Mouse (Mus musculus): ENCODE measurements around the gene Slc25a16. TPM values are rescaled to one million over a fixed set of nuclear protein-coding genes. Genes with fewer than 3 reads are reported as not detected.
A peak's percentile ranks its signal among the peaks of the same experiment; 100 is the strongest.

Gene Slc25a16
- polyA plus RNA-seq (2015; fragmentation: Nextera tagmentation; extraction: Ambion mirVana), result 13.9 and 14.5 TPM in 2 replicates

DNA sequence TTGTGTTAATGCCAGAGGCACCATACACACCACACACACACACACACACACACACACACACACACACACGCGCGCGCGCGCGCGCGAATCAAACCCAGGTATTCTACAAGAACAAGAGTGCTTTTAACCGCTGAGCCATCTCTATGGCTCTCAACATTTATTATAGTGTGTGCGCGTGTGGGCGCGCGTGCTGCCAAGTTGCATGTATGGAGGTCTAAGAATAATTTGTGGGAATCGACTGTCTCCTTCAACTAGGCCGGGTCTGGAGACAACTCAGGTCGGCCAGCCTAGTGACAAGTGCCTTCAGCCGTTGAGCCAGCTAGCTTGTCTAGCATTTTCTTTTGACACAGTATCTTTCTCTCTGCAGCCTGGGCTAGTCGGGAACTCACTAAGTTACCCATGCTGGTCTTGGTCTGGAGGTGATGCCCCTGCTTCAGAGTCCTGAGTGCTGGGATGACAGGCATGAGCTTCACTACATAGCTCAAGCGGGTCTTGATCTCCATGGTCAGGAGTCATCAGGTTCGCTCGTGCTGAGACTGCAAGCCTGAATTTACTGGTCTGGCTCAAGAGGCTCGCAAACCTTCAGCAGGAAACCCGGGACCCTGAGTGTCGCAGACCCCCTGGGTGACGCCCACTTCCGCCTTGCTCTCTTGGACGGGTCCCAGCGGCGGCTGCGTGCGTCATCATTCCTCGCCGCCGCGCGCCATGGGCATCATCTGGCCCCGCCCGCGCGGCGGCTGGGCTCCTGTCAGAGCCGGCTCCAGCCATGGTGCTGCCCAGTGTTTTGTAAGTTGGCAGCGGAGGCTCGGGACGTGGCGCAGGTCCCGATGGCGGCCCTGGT lies at the start of gene Slc25a16:
Slc25a16 (plus strand) TSS at position 709 of the 841 bp plus-strand sequence.
- ATAC-seq (ENCODE audit: low FRiP score), result peak; percentile 98

DNA sequence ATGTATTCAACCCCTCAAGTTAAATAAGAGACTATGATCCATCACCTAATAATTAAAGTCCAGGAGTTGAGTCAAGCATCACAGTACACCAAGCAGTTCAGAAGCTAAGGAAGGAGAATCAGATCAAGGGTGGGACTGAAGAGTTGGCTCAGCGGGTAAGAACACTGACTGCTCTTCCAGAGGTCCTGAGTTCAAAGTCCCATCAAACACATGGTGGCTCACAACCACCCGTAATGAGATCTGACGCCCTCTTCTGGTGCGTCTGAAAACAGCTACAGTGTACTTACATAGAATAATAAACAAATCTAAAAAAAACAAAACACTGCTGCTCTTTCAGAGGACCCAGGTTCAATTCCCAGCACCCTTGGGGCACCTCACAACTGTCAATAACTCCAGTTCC lies 45.6 kb upstream of the Slc25a16 start:
- no peaks in the 10 kb centered on the region for H3K4me1 ChIP-seq (replicated peaks)
- H3K4me3 ChIP-seq, result no peak overlapping the region
- WGBS, result 80% methylated on average over 4 of the region's 4 CpGs
- no peaks in the 10 kb centered on the region for H3K27me3 ChIP-seq
- H3K4me2 ChIP-seq, result no peak overlapping the region
- ATAC-seq (ENCODE audit: low FRiP score), result no peak
- no peak overlapping the region for H3K9ac ChIP-seq
- no peak overlapping the region for H3K27ac ChIP-seq
- peaks cover 12% of the 10 kb centered on the region for H3K36me3 ChIP-seq
- H3K9me3 ChIP-seq, result no peaks in the 10 kb centered on the region

More for the DNA sequence above, at the start of gene Slc25a16:
- H3K9ac ChIP-seq, result peak within 1 kb of the TSS; percentile 98
- no peaks in the 10 kb centered on the region for H3K27me3 ChIP-seq
- H3K27ac ChIP-seq, result peak within 1 kb of the TSS; percentile 93
- peak within 1 kb of the TSS; percentile 97 for H3K4me3 ChIP-seq
- WGBS, result 6% methylated on average over 50 of the region's 50 CpGs
- peak within 1 kb of the TSS; percentile 84 for H3K4me2 ChIP-seq
- H3K4me1 ChIP-seq (replicated peaks), result peaks cover 18% of the 10 kb centered on the region
- H3K36me3 ChIP-seq, result no peaks in the 10 kb centered on the region
- H3K9me3 ChIP-seq, result no peaks in the 10 kb centered on the region

DNA sequence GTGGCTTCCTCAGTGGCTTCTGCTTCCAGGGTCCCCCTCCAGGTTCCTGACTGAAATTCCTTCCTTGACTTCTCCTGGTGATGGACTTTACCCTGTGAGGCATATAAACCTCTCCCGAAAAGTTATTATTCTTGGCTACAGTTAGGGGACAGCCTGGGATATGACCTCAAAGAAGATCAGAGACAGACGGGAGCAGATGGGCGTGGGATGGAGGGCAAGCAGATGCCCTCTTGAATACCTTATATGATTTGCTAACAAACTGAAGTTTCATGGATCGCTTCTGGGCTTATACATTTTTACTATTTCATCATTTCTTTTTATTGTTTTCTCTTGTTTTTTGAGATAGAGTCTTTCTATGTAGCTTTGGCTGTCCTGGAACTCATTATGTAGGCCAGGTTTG lies 44.9 kb upstream of the Slc25a16 start:
- Histone ChIP-seq H3K27me3 (no peaks in the 10 kb centered on the region), H3K36me3 (peaks cover 12% of the 10 kb centered on the region), H3K4me1 (replicated peaks) (no peaks in the 10 kb centered on the region), H3K9me3 (no peaks in the 10 kb centered on the region), H3K27ac (no peak overlapping the region), H3K4me2 (no peak overlapping the region), H3K9ac (no peak overlapping the region), H3K4me3 (no peak overlapping the region)
- 95% methylated on average over 4 of the region's 4 CpGs for WGBS
- no peak for ATAC-seq (ENCODE audit: low FRiP score)

DNA sequence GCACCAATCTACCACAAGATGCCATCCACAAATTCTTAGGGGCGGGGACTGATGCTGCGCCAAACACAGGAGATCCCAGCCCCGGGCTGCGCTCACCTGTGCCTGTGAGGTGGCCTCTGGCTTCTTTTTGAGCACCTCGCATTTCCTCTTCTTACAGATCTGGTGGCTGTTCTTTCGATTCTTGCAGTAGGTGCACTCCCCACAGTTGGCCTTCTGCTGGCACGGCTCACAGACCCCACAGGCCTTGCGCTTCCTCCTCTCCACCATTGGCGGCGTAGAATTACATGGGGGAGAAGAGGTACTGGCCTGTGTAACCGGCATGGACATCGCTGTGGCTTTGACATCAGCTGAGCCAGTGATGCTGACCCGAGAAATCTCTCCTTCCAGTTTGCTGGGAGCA lies 42.4 kb upstream of the Slc25a16 start:
- Histone ChIP-seq H3K9ac (no peak overlapping the region), H3K36me3 (peaks cover 12% of the 10 kb centered on the region), H3K27ac (no peak overlapping the region), H3K9me3 (no peaks in the 10 kb centered on the region), H3K27me3 (no peaks in the 10 kb centered on the region), H3K4me1 (replicated peaks) (no peaks in the 10 kb centered on the region), H3K4me3 (no peak overlapping the region), H3K4me2 (no peak overlapping the region)
- 89% methylated on average over 13 of the region's 13 CpGs for WGBS
- ATAC-seq (ENCODE audit: low FRiP score), result no peak

DNA sequence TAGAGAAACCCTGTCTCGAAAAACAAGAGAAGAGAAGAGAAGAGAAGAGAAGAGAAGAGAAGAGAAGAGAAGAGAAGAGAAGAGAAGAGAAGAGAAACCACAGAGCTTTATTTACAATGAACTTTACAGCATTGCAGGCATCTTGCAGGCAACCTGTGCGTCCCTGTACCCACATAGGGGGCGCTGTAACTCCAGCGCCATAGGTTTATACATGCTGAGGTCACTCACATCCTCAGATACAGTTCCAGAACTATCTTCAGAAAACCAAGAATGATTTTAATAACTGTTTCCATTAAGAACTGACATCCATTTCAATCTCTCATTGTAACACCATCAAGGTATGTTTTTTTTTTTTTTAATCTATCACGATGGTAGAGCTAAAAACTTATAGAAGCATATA lies 39.2 kb upstream of the Slc25a16 start:
- Histone ChIP-seq H3K9me3 (no peaks in the 10 kb centered on the region), H3K4me1 (replicated peaks) (peaks cover 17% of the 10 kb centered on the region), H3K27me3 (peaks cover 16% of the 10 kb centered on the region), H3K27ac (no peak overlapping the region), H3K9ac (no peak overlapping the region), H3K36me3 (peaks cover 12% of the 10 kb centered on the region), H3K4me3 (no peak overlapping the region), H3K4me2 (no peak overlapping the region)
- no peak for ATAC-seq (ENCODE audit: low FRiP score)
- 47% methylated on average over 5 of the region's 5 CpGs for WGBS

DNA sequence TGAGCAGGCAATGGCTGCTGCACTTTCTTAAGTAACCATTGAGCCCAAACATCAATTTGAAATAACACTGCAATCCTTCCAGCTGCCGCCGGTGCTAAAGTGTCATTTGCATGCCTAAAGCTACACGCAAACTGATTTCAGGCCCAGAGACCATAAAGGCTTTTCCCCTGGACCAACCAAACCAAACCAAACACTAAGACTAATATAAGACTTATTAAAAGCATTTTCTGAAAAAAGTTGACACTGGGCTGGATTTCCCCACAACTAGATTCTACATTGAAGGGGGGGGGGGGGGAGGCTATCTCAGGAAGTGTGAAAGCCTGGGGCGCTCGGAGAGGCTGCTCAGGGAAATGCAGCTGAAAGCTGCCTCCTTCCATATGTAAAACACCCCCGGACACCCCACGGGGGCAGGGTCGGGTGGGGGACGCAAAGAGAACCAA lies 36.5 kb upstream of the Slc25a16 start:
- Histone ChIP-seq H3K27ac (no peak overlapping the region), H3K9me3 (no peaks in the 10 kb centered on the region), H3K4me3 (no peak overlapping the region), H3K4me2 (no peak overlapping the region), H3K36me3 (peaks cover 6% of the 10 kb centered on the region), H3K9ac (no peak overlapping the region), H3K27me3 (peaks cover 29% of the 10 kb centered on the region), H3K4me1 (replicated peaks) (peaks cover 30% of the 10 kb centered on the region)
- ATAC-seq (ENCODE audit: low FRiP score), result no peak
- WGBS, result 4% methylated on average over 9 of the region's 9 CpGs

DNA sequence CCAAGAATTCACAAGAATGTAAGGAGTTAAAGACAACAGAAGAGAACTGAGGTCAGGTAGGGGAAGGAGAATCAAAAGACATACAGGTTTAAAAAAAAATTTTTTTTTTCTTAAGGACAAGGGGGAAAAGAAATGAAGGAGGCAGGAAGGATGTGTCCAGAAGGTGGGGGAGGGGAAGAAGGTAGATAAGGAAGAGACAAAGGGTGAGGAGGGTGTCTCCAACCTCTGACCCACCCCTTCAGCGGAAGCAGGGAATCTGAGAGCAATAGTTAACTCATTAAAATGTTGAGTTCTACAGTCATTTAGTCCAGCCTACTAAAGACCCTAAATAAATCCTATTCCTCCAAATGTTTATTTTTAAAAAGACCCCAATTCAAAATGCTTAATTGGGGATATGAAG lies 35.9 kb upstream of the Slc25a16 start:
- Histone ChIP-seq H3K27me3 (peaks cover 29% of the 10 kb centered on the region), H3K9me3 (no peaks in the 10 kb centered on the region), H3K4me2 (no peak overlapping the region), H3K4me3 (no peak overlapping the region), H3K27ac (no peak overlapping the region), H3K36me3 (peaks cover under 1% of the 10 kb centered on the region; the same call in 1 of the 2 replicates), H3K4me1 (replicated peaks) (peaks cover 30% of the 10 kb centered on the region), H3K9ac (no peak overlapping the region)
- ATAC-seq (ENCODE audit: low FRiP score), result no peak
- 41% methylated on average over 1 of the region's 1 CpGs for WGBS

DNA sequence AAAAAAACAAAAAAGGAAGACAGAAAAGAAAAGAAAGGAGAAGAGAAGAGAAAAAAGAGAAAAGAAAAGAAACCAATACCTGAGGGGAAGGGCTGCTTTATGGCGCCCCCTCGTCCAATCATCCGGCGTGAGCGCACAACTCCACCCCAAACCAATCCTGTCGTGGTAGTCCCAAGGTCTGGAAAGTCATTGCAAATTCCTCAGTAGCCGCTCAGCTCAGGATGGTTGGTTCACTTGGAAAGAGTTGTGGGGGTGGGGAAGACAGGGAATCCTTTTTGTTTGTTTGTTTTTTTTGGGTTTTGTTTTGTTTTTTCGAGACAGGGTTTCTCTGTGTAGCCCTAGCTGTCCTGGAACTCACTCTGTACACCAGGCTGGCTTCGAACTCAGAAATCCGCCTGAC lies 35.0 kb upstream of the Slc25a16 start:
- Histone ChIP-seq H3K9ac (no peak overlapping the region), H3K36me3 (no peaks in the 10 kb centered on the region), H3K9me3 (no peaks in the 10 kb centered on the region), H3K4me3 (peak overlapping the region; percentile 54; the same call in 1 of the 2 replicates), H3K27me3 (peaks cover 29% of the 10 kb centered on the region), H3K27ac (no peak overlapping the region), H3K4me2 (peak overlapping the region; percentile 92), H3K4me1 (replicated peaks) (peaks cover 30% of the 10 kb centered on the region)
- WGBS, result 30% methylated on average over 10 of the region's 10 CpGs
- ATAC-seq (ENCODE audit: low FRiP score), result no peak

DNA sequence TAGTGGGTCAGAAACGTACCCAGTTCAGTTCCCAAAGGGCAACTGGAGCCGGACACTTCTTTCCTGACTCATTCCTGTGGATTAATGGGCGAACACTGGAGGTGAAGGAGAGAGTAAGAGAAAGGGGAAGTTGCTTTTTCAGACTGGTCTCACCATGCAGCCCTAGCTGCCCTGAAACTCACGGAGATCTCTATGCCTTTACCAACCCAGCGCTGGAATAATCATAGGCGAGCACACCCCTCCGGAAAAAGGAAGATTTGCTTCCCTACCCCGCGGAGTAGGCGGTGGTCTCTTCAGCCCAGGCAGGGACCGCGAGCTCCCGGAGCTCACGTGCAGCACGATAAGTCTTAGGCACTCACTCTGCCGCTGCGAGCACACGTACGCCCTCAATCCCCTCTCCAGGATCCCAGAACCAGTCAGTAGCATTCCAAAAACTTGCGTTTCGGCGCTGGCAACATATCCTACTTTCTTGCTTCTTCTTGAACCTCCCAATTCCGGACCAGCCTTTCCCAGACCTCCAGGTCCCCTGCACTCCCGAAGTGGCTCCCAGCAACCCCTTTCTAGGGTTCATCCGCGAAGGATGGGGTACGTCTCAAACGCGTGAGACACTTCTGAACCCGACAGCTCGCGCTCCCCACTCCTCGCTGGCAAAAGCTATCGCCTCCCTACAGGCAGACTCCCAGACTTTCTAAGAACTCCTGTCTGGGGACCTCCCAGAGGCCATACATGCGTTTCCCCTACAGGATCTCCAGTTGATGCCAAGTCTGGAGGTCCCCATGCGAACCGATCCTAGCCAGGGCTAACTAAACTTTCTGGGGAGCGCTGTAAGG lies 34.2 kb upstream of the Slc25a16 start:
- peak; percentile 53 for ATAC-seq (ENCODE audit: low FRiP score)
- Histone ChIP-seq H3K4me2 (peak overlapping the region; percentile 92), H3K27me3 (peaks cover 29% of the 10 kb centered on the region), H3K4me3 (peak overlapping the region; percentile 54), H3K9ac (peak overlapping the region; percentile 71), H3K27ac (no peak overlapping the region), H3K9me3 (no peaks in the 10 kb centered on the region), H3K4me1 (replicated peaks) (peaks cover 30% of the 10 kb centered on the region), H3K36me3 (no peaks in the 10 kb centered on the region)
- WGBS, result under 1% methylated on average over 38 of the region's 38 CpGs

DNA sequence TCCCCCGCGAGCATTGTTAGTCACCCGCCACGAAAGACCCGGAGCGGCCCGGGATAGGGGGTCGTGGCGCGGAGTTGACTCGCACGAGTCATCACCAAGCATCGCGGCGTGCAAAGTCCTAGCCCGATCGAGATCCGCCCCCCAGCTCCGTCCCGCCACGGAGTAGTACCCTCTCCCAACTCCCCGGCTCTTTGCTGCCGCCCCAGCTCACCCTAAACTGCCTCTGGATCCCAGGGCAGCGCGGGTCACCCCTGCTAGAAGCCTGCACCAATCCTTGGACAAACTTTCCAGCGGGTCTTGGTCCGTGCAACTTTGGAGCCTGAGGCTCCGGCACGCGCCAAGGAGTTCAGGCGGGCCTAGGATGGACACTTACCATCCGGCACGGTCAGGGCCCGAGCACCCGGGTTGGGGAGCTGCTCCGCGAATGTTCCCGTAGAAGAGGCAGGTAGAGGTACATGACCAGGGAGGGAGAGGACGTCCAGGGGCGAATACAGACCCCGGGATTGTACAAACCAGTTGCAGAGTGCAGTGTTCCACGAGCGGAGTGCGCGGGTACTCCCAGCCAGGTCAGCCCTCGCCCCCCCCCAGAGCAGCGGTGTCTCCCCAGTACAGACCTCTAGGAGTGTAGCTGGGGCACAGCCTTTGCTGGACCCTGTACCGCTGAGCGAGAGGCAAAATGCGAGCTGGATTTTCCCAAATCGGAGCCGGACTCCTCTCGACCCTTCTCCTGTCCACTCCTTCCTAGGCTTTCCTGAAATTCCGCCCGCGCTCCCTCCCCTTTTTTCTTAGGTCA lies 33.4 kb upstream of the Slc25a16 start:
- Histone ChIP-seq H3K9ac (peak overlapping the region; percentile 71), H3K36me3 (no peaks in the 10 kb centered on the region), H3K27me3 (peaks cover 29% of the 10 kb centered on the region), H3K4me2 (peak overlapping the region; percentile 92), H3K9me3 (no peaks in the 10 kb centered on the region), H3K4me1 (replicated peaks) (peaks cover 30% of the 10 kb centered on the region), H3K4me3 (peak overlapping the region; percentile 54), H3K27ac (no peak overlapping the region)
- WGBS, result under 1% methylated on average over 56 of the region's 56 CpGs
- peak; percentile 69 for ATAC-seq (ENCODE audit: low FRiP score)

DNA sequence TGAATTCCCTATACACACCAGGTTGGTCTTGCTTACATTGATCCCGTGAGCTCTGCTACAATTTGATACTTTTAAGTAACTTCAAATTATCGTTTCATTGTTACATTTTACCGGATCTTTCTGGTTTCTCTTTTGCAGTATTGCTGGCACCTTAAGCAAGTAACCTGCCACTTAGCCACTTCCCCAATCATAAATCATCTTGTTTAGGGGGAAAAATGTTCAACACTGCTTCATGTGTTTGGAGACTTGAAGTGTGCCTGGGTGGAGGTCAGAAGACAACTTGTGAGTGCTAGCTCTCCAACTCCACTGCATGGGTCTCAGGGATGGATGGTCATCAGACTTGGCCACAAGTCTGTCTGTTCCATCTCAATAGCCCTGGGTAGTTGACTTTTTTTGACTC lies 29.4 kb upstream of the Slc25a16 start:
- H3K36me3 ChIP-seq, result no peaks in the 10 kb centered on the region
- peaks cover 15% of the 10 kb centered on the region for H3K4me1 ChIP-seq (replicated peaks)
- H3K4me3 ChIP-seq, result no peak overlapping the region
- peaks cover 15% of the 10 kb centered on the region for H3K27me3 ChIP-seq
- no peak overlapping the region for H3K27ac ChIP-seq
- H3K4me2 ChIP-seq, result no peak overlapping the region
- no peak for ATAC-seq (ENCODE audit: low FRiP score)
- 91% methylated on average over 3 of the region's 3 CpGs for WGBS
- no peaks in the 10 kb centered on the region for H3K9me3 ChIP-seq
- H3K9ac ChIP-seq, result no peak overlapping the region
